Mouse (Mus musculus) spleen, adult 2 months (tissue): ENCODE results near the gene Ngly1.

Experiments used
- CTCF ChIP-seq: fragments of 200-500 bp; IDR thresholded peaks from 2 replicates; pipeline ENCODE4 v1.5.1; 2011; ENCODE audit warnings: mild to moderate bottlenecking, inconsistent platforms; ENCODE audit not compliant: insufficient read depth, insufficient read length, insufficient replicate concordance; ENCODE audit errors: extremely low read depth
- POLR2A ChIP-seq: fragments of 200-500 bp; IDR thresholded peaks from 2 replicates; pipeline ENCODE4 v1.6.1; 2011; ENCODE audit warnings: low read depth, low read length, inconsistent platforms

DNA sequence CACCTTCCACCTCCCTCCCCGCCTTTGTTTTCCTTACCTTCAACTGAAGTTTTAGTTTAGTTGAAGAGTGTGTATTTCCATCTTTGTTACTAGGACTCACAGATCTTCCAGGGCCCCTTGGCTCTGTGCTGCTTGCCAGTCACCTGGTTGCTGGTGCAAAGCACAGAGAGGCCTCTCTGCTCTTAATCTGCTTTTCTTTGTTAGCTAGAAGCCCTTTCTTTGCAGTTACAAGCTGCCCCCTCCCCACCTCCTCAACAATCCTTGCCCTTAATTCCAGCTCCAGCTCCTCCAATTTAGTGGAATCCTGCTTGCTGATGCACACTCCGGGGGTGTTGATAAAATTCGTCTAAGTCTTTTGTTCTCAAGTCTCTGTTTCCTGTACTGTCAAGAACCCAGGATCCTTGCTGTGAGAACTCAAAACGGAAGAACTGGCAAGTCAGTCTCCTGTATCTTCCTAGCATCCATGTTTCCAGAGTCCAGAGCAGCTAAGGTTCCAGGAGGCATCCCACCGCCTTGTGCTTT, 79.9 kb downstream of the Ngly1 start:
- no peak for TF ChIP-seq CTCF
- TF ChIP-seq POLR2A: no peak
